Comparison of ENCODE assay signal across 8 mouse cellular contexts in the genomic region with DNA sequence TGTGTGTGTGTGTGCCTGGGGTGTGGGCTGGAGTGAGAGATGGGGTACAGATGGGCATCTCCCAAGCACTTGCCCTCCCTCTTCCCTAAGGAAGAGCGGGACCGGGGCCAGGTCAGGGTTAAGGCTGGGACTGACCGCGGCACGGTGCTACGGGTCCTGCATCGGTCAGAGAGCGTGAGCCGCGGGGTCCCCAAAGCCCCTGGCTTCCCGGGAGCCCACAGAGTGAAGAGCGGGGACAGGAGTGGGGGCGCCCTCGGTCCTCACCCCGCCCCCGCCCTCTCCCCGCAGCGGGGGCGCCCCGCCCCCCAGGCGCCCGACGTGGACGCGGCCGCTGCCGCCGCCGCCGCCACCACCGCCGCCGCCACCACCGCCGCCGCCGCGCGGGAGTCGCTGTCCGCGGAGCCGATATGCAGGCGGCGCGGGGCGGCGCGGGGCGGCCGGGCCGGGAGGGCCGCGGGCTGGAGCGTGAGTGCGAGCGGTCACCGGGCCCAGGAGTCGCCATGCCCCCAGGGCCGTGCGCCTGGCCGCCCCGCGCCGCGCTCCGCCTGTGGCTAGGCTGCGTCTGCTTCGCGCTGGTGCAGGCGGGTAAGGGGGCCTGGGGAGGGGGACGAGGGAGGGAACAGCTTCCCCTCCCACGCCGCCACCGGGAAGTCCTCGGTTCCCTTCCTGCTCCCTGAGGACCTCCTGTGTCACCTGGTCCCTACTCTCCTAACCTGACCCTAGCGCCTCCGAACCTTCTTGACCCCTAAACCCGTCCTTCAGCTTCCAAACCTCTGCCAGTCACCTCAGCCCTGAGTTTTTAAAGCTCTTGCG. TPM values are rescaled to one million over a fixed set of nuclear protein-coding genes. Genes with fewer than 3 reads are reported as not detected.
A peak's percentile ranks its signal among the peaks of the same experiment; 100 is the strongest.
DNase-seq lines count a peak whose midpoint lies in the region; ATAC-seq and TF ChIP-seq lines count a peak whose summit lies in the region.

Gene Fndc5, plus strand, starts transcription at position 421 of the 813 bp plus-strand sequence.

- peak within 1 kb of the TSS; percentile 51 for H3K4me3 ChIP-seq in lung, embryonic 14.5 days (ENCODE audit: low read depth, low read length)
- H3K4me3 ChIP-seq in midbrain, embryonic 16.5 days (ENCODE audit: low read depth, low read length) = peak within 1 kb of the TSS; percentile 65

- 0 out of 2 replicates have a peak, but pooled peaks cover 4% of the 10 kb centered on the region for H3K4me1 ChIP-seq in lung, embryonic 14.5 days (ENCODE audit: insufficient read depth)
- H3K4me1 ChIP-seq in midbrain, embryonic 16.5 days (ENCODE audit: control insufficient read depth, insufficient read depth, low read length) = peaks cover 9% of the 10 kb centered on the region

- no peak for DNase-seq in lung, embryonic 14.5 days
- DNase-seq in lung, adult 18-20 months = no peak
- peak; percentile 62 to 66 for DNase-seq in cerebellum, postnatal 14 days
- DNase-seq in heart, adult 8-10 months (ENCODE audit: low spot score) = no peak
- no peak for DNase-seq in layer of hippocampus, postnatal 10 days (ENCODE audit: low spot score in 2 of 2)
- no peak for DNase-seq in T-cell, adult 2 months (ENCODE audit: low spot score)
- DNase-seq in urinary bladder, postnatal 14 days (ENCODE audit: low spot score) = no peak

- WGBS in lung, embryonic 14.5 days = 1% methylated on average over 53 of the region's 80 CpGs
- WGBS in midbrain, embryonic 16.5 days = under 1% methylated on average over 45 of the region's 80 CpGs

- H3K27ac ChIP-seq in lung, embryonic 14.5 days (ENCODE audit: low read depth) = no peak within 1 kb of the TSS
- H3K27ac ChIP-seq in midbrain, embryonic 16.5 days (ENCODE audit: low read length) = no peak within 1 kb of the TSS

- no peaks in the 10 kb centered on the region for H3K36me3 ChIP-seq in lung, embryonic 14.5 days (ENCODE audit: insufficient read depth)
- no peaks in the 10 kb centered on the region for H3K36me3 ChIP-seq in midbrain, embryonic 16.5 days (ENCODE audit: control insufficient read depth, insufficient read depth, low read length)

- peak; percentile 48 for ATAC-seq in lung, embryonic 14.5 days (ENCODE audit: insufficient read depth)
- peak; percentile 28; the same call in 1 of the 2 replicates for ATAC-seq in midbrain, embryonic 16.5 days

- H3K4me2 ChIP-seq in lung, embryonic 14.5 days = peak within 1 kb of the TSS; percentile 90
- peak within 1 kb of the TSS; percentile 94 for H3K4me2 ChIP-seq in midbrain, embryonic 16.5 days (ENCODE audit: low read length)

- H3K9ac ChIP-seq in lung, embryonic 14.5 days = peak within 1 kb of the TSS; percentile 57
- H3K9ac ChIP-seq in midbrain, embryonic 16.5 days (ENCODE audit: low read depth, low read length) = peak within 1 kb of the TSS; percentile 84

- H3K27me3 ChIP-seq in lung, embryonic 14.5 days (ENCODE audit: insufficient read depth, low read length) = peaks cover 30% of the 10 kb centered on the region
- peaks cover 7% of the 10 kb centered on the region; the same call in 1 of the 2 replicates for H3K27me3 ChIP-seq in midbrain, embryonic 16.5 days (ENCODE audit: control insufficient read depth, insufficient read depth, low read depth, low read length)

- no peaks in the 10 kb centered on the region for H3K9me3 ChIP-seq in lung, embryonic 14.5 days (ENCODE audit: low read depth, low read length)
- no peaks in the 10 kb centered on the region for H3K9me3 ChIP-seq in midbrain, embryonic 16.5 days (replicated peaks; ENCODE audit: control insufficient read depth, low read length, poor library complexity, severe bottlenecking)

- no peak for TF ChIP-seq CTCF in lung, embryonic 14.5 days (IDR thresholded peaks at IDR 0.05; ENCODE audit: low read depth)

RNA-seq across cellular contexts. Expression of gene Fndc5, which starts in this region (rescaled TPM):
- polyA plus RNA-seq in lung, embryonic 14.5 days (2014; fragmentation: Nextera tagmentation; extraction: Ambion mirVana) = 2.1 and 2.2 TPM in 2 replicates
- total RNA-seq in heart, adult 8-10 months (2022) = 100 to 1,000 TPM; 334 to 410 (median 360) TPM
- total RNA-seq in layer of hippocampus, postnatal 10 days (2021) = 10 to 100 TPM; 41.4 to 42.9 TPM
- polyA plus RNA-seq in midbrain, embryonic 16.5 days (2015; fragmentation: Nextera tagmentation; extraction: Ambion mirVana) = 5.9 and 6.2 TPM in 2 replicates

Comparison
In these comparisons a context has a peak if more than half of its experiments do, and no peak if none do; other contexts are left out.
1. RNA of gene Fndc5 (total RNA-seq): 334 to 410 TPM in heart, adult 8-10 months; 41.4 to 42.9 TPM in layer of hippocampus, postnatal 10 days; every median in the first group is over 4 times any median in the second.
2. DNase-seq: peak in cerebellum, postnatal 14 days (2 of 2); none in lung, embryonic 14.5 days (single experiment), lung, adult 18-20 months (0 of 2), heart, adult 8-10 months (single experiment), layer of hippocampus, postnatal 10 days (0 of 2), T-cell, adult 2 months (single experiment) and urinary bladder, postnatal 14 days (single experiment).